Mouse (Mus musculus) c-Kit-positive CD71-positive TER-119-positive erythroid progenitor cells, embryonic 14.5 days (primary cell): Measurements from ENCODE around the gene Ptpra.
"Not testable (repeated sequence)": the region's sequence is repeated elsewhere in the genome, so short reads cannot be mapped to it uniquely, and the experiment has no call there.

Experiments used
- DNase-seq: peaks from one replicate; pipeline ENCODE4 v3.0.0-alpha.2; 2013; ENCODE audit warnings: low spot score

Gene Ptpra

GRCm38 (mm10) chr2:130488600-130488999 is 38.5 kb downstream of the Ptpra start:
- no peak for DNase-seq

GRCm38 (mm10) chr2:130491162-130491561 is 41.1 kb downstream of the Ptpra start:
- DNase-seq: no peak

- no peak for DNase-seq
Observed at GRCm38 (mm10) chr2:130491587-130491986, 41.5 kb downstream of the Ptpra start.

GRCm38 (mm10) chr2:130495114-130495513 is 45.0 kb downstream of the Ptpra start:
- DNase-seq: peak; percentile 47

- DNase-seq: no peak
Observed at GRCm38 (mm10) chr2:130496037-130496436, 46.0 kb downstream of the Ptpra start.

- no peak for DNase-seq
Observed at GRCm38 (mm10) chr2:130496931-130497330, 46.9 kb downstream of the Ptpra start.

GRCm38 (mm10) chr2:130499546-130499945 is 49.5 kb downstream of the Ptpra start:
- DNase-seq: no peak

- no peak for DNase-seq
Observed at GRCm38 (mm10) chr2:130501556-130501955, 51.5 kb downstream of the Ptpra start.

- DNase-seq: not testable (repeated sequence)
Observed at GRCm38 (mm10) chr2:130511616-130512015, 61.5 kb downstream of the Ptpra start.

GRCm38 (mm10) chr2:130513907-130514306 is 63.8 kb downstream of the Ptpra start:
- no peak for DNase-seq

GRCm38 (mm10) chr2:130515791-130516190 is 65.7 kb downstream of the Ptpra start:
- DNase-seq: no peak

- no peak for DNase-seq
Observed at GRCm38 (mm10) chr2:130521927-130522326, 71.8 kb downstream of the Ptpra start.

GRCm38 (mm10) chr2:130525480-130525879 is 75.4 kb downstream of the Ptpra start:
- not testable (repeated sequence) for DNase-seq

GRCm38 (mm10) chr2:130528457-130528856 is 78.4 kb downstream of the Ptpra start:
- DNase-seq: no peak

GRCm38 (mm10) chr2:130529290-130529689 is 79.2 kb downstream of the Ptpra start:
- DNase-seq: no peak

GRCm38 (mm10) chr2:130529925-130530324 is 79.8 kb downstream of the Ptpra start:
- no peak for DNase-seq

- DNase-seq: no peak
Observed at GRCm38 (mm10) chr2:130532201-130532600, 82.1 kb downstream of the Ptpra start.

GRCm38 (mm10) chr2:130535017-130535416 is 84.9 kb downstream of the Ptpra start:
- no peak for DNase-seq

- no peak for DNase-seq
Observed at GRCm38 (mm10) chr2:130536890-130537289, 86.8 kb downstream of the Ptpra start.

GRCm38 (mm10) chr2:130538876-130539546 is 88.9 kb downstream of the Ptpra start:
- no peak for DNase-seq

GRCm38 (mm10) chr2:130540266-130540665 is 90.2 kb downstream of the Ptpra start:
- DNase-seq: no peak

GRCm38 (mm10) chr2:130546957-130547356 is 96.9 kb downstream of the Ptpra start:
- DNase-seq: peak; percentile 30

- no peak for DNase-seq
Observed at GRCm38 (mm10) chr2:130554841-130555240, 104.8 kb downstream of the Ptpra start.

GRCm38 (mm10) chr2:130556292-130556691 is 106.2 kb downstream of the Ptpra start:
- no peak for DNase-seq
